Mouse (Mus musculus): Measurements from ENCODE around the gene Cldn20. TPM values are rescaled to one million over a fixed set of nuclear protein-coding genes. Genes with fewer than 3 reads are reported as not detected.

The Cldn20 gene
- polyA plus RNA-seq, 1 experiment = 1.4 TPM

GRCm38 (mm10) chr17:3516406-3516805, 15.9 kb upstream of the Cldn20 start:
- no peak overlapping the region for H3K4me3 ChIP-seq (ENCODE audit: insufficient read depth, low read length)
- peaks cover 2% of the 10 kb centered on the region; the same call in 1 of the 2 replicates for H3K4me1 ChIP-seq (ENCODE audit: control insufficient read depth, insufficient read depth, low read length)
- TF ChIP-seq CTCF (IDR thresholded peaks at IDR 0.05; ENCODE audit: borderline replicate concordance, insufficient read depth, low read length) (no peak), POLR2A (IDR thresholded peaks at IDR 0.05; ENCODE audit: low read depth, low read length) (no peak)
- no peak overlapping the region for H3K27ac ChIP-seq (ENCODE audit: insufficient read depth, low read length)

GRCm38 (mm10) chr17:3520344-3520743, 12.0 kb upstream of the Cldn20 start:
- Histone ChIP-seq H3K27ac (ENCODE audit: insufficient read depth, low read length) (no peak overlapping the region), H3K4me3 (ENCODE audit: insufficient read depth, low read length) (no peak overlapping the region), H3K4me1 (ENCODE audit: control insufficient read depth, insufficient read depth, low read length) (no peaks in the 10 kb centered on the region)
- TF ChIP-seq POLR2A (IDR thresholded peaks at IDR 0.05; ENCODE audit: low read depth, low read length) (no peak), CTCF (IDR thresholded peaks at IDR 0.05; ENCODE audit: borderline replicate concordance, insufficient read depth, low read length) (no peak)

DNA sequence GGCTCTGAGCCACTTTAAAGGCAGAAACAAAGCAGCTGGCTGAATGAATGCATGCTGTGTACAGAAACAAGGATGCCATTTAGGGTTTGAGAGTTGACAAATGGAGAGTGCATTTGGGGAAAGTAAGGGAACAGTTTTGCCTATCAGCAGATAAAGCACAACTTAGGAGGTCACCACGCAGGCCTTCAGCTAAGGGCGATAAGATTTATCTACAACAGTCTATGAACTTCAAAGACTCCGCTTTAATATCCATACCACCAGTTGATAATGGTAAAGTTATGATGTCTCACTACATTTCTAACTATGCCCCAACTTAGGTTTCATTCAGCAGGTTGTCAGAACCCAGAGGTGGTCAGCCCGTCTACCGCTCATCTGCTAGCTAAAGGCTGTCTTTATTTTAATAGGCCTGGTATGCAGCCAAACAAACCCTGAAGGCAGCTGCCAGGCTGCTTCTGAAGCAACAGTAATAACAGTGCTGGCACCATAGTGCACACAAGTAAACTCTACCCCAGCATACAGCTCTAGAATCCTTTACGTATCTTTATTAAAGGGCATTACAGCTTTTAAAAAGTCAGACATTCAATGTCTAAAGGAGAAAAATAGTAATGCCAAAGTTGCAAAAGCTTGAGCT, 4.4 kb upstream of the Cldn20 start:
- Histone ChIP-seq H3K4me1 (ENCODE audit: control insufficient read depth, insufficient read depth, low read length) (peaks cover 3% of the 10 kb centered on the region), H3K27ac (ENCODE audit: insufficient read depth, low read length) (no peak overlapping the region), H3K4me3 (ENCODE audit: insufficient read depth, low read length) (no peak overlapping the region)
- no peak for TF ChIP-seq POLR2A (IDR thresholded peaks at IDR 0.05; ENCODE audit: low read depth, low read length)
- TF ChIP-seq CTCF (IDR thresholded peaks at IDR 0.05; ENCODE audit: borderline replicate concordance, insufficient read depth, low read length) = no peak

DNA sequence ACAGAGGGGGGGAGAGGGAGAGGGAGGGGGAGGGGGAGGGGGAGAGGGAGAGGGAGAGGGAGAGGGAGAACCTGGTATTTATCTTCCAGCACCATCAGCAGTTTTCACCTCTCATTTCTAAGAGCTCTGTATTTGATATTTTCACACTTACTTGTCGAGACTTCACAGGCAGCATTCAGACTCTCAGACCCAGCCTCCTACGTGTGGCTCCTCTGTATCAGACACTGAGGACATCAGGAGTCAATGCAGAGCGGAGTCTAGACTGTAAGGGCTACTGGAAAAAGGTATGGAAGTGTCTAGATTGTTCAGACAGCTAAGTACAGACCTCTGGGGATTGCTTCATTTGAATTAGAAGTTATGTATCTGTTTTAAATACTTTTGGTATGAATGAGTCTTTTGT, 2.8 kb upstream of the Cldn20 start:
- no peak for TF ChIP-seq CTCF (IDR thresholded peaks at IDR 0.05; ENCODE audit: borderline replicate concordance, insufficient read depth, low read length)
- no peak for TF ChIP-seq POLR2A (IDR thresholded peaks at IDR 0.05; ENCODE audit: low read depth, low read length)
- Histone ChIP-seq H3K27ac (ENCODE audit: insufficient read depth, low read length) (no peak overlapping the region), H3K4me3 (ENCODE audit: insufficient read depth, low read length) (no peak overlapping the region), H3K4me1 (ENCODE audit: control insufficient read depth, insufficient read depth, low read length) (peaks cover 3% of the 10 kb centered on the region)

DNA sequence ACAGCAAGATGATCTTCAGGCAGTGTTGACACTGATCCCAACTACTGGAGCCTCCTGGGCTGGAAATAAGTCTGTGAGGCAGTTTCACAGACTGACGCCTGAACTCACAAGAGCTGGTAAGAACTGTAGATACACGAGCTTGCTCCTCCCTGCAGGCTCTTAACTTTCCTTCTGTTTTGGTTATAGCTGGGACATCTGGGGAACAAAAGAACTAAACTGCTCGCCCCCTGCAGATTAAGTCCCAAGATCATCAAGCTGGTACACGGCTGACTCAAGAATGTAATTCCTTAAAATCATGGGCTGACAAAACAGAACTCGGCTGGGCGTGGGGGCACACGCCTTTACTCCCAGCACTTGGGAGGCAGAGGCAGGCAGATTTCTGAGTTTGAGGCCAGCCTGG, 1.8 kb upstream of the Cldn20 start:
- TF ChIP-seq POLR2A (IDR thresholded peaks at IDR 0.05; ENCODE audit: low read depth, low read length) (no peak), CTCF (IDR thresholded peaks at IDR 0.05; ENCODE audit: borderline replicate concordance, insufficient read depth, low read length) (no peak)
- Histone ChIP-seq H3K27ac (ENCODE audit: insufficient read depth, low read length) (no peak overlapping the region), H3K4me3 (ENCODE audit: insufficient read depth, low read length) (no peak overlapping the region), H3K4me1 (ENCODE audit: control insufficient read depth, insufficient read depth, low read length) (peaks cover 3% of the 10 kb centered on the region)

DNA sequence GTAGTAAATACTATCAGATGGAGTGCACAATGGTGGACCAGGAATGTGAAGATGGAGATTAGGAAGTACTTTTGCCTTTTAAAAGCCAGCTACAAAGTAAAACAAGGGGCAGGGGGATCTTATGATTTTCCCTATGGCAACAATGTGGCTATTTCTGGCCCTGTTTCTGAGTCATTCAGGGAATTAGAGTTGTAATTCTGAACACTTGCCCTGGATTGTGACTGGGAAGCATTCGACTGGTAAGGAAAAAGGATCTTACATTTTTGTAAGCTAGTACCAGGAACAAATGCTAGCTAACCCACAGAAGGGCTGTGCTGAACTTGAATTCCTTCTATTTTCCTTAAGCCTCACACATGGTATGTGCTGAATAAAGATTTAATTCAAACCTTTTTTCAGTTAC, 713 bp upstream of the Cldn20 start:
- H3K4me1 ChIP-seq (ENCODE audit: control insufficient read depth, insufficient read depth, low read length) = peaks cover 3% of the 10 kb centered on the region
- H3K4me3 ChIP-seq (ENCODE audit: insufficient read depth, low read length) = no peak overlapping the region
- H3K27ac ChIP-seq (ENCODE audit: insufficient read depth, low read length) = peak overlapping the region; percentile 63; the same call in 1 of the 2 replicates
- TF ChIP-seq CTCF (IDR thresholded peaks at IDR 0.05; ENCODE audit: borderline replicate concordance, insufficient read depth, low read length) (no peak), POLR2A (IDR thresholded peaks at IDR 0.05; ENCODE audit: low read depth, low read length) (no peak)

DNA sequence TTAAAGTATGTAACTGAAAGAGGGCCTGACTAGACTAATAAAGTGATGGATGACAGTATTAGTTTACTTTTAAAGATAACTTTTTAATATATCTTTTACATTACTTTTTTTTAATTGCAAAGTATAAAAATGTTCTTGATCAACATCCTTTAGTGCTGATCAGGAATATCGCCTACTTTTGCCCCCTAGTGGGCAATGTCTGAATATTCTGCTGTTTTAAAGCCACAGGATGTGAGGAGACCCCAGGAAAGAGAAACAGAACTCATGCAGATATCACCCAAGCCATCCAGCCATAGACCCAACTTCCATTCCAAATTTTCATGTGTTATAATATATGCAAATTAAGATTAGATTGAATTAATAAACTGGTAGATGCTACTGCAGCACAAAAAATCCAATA, 1.1 kb downstream of the Cldn20 start:
- TF ChIP-seq POLR2A (IDR thresholded peaks at IDR 0.05; ENCODE audit: low read depth, low read length) = no peak
- no peak for TF ChIP-seq CTCF (IDR thresholded peaks at IDR 0.05; ENCODE audit: borderline replicate concordance, insufficient read depth, low read length)
- peaks cover 3% of the 10 kb centered on the region for H3K4me1 ChIP-seq (ENCODE audit: control insufficient read depth, insufficient read depth, low read length)

GRCm38 (mm10) chr17:3540304-3540703, 8.0 kb downstream of the Cldn20 start:
- no peak overlapping the region for H3K4me3 ChIP-seq (ENCODE audit: insufficient read depth, low read length)
- no peaks in the 10 kb centered on the region for H3K4me1 ChIP-seq (ENCODE audit: control insufficient read depth, insufficient read depth, low read length)
- TF ChIP-seq CTCF (IDR thresholded peaks at IDR 0.05; ENCODE audit: borderline replicate concordance, insufficient read depth, low read length) = no peak
- no peak for TF ChIP-seq POLR2A (IDR thresholded peaks at IDR 0.05; ENCODE audit: low read depth, low read length)
- H3K27ac ChIP-seq (ENCODE audit: insufficient read depth, low read length) = no peak overlapping the region

More for the DNA sequence above, 1.1 kb downstream of the Cldn20 start:
- no peak overlapping the region for H3K4me3 ChIP-seq (ENCODE audit: insufficient read depth, low read length)
- no peak overlapping the region for H3K27ac ChIP-seq (ENCODE audit: insufficient read depth, low read length)

DNA sequence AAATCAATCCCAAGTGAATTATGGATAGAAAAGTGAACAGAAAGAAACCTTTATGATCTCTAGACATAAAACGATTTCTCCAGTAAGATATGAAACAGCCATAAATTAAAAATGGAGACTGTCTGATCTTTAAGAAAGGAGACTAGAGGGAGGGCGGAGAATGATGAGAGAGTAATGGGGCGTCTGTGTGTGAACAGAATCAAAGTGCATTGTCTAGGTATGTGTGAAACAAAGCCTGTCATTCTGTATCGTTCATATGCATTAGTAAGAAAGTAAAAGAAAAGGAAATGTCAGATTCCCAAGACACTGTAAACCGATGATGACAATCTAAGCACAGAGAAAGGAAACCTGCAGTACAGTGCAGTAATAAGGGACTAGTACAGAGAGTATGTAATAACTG, 8.7 kb downstream of the Cldn20 start:
- Histone ChIP-seq H3K4me3 (ENCODE audit: insufficient read depth, low read length) (no peak overlapping the region), H3K27ac (ENCODE audit: insufficient read depth, low read length) (no peak overlapping the region), H3K4me1 (ENCODE audit: control insufficient read depth, insufficient read depth, low read length) (no peaks in the 10 kb centered on the region)
- TF ChIP-seq CTCF (IDR thresholded peaks at IDR 0.05; ENCODE audit: borderline replicate concordance, insufficient read depth, low read length) (no peak), POLR2A (IDR thresholded peaks at IDR 0.05; ENCODE audit: low read depth, low read length) (no peak)

GRCm38 (mm10) chr17:3547725-3548124, 15.4 kb downstream of the Cldn20 start:
- no peak for TF ChIP-seq CTCF (IDR thresholded peaks at IDR 0.05; ENCODE audit: borderline replicate concordance, insufficient read depth, low read length)
- no peak for TF ChIP-seq POLR2A (IDR thresholded peaks at IDR 0.05; ENCODE audit: low read depth, low read length)
- Histone ChIP-seq H3K27ac (ENCODE audit: insufficient read depth, low read length) (no peak overlapping the region), H3K4me3 (ENCODE audit: insufficient read depth, low read length) (no peak overlapping the region), H3K4me1 (ENCODE audit: control insufficient read depth, insufficient read depth, low read length) (no peaks in the 10 kb centered on the region)
